Mouse (Mus musculus): ENCODE data around the gene Ninj2. TPM values are rescaled to one million over a fixed set of nuclear protein-coding genes. Genes with fewer than 3 reads are reported as not detected.
A peak's percentile ranks its signal among the peaks of the same experiment; 100 is the strongest.

Gene Ninj2
- total and polyA plus RNA-seq, 3 experiments: 1.1 to 6.5 TPM; not detected in 1

GRCm38 (mm10) chr6:120094091-120094776 is 1.1 kb downstream of the Ninj2 start (continued):
- TF ChIP-seq MAX (IDR thresholded peaks at IDR 0.05; ENCODE audit: low read length): peak; percentile 92
- TF ChIP-seq MAFK (IDR thresholded peaks at IDR 0.05; ENCODE audit: insufficient replicate concordance, low read length): peak; percentile 91
- no peak; the same call in 1 of the 2 replicates for TF ChIP-seq HCFC1 (IDR thresholded peaks at IDR 0.05; ENCODE audit: low read depth, low read length)
- TF ChIP-seq USF2 (conservative IDR thresholded peaks at IDR 0.05; ENCODE audit: low read depth, low read length): no peak
- TF ChIP-seq NELFE (IDR thresholded peaks at IDR 0.05; ENCODE audit: low read depth, low read length): peak; percentile 39; the same call in 1 of the 2 replicates
- 0 out of 2 replicates have a peak, but pooled peaks have one; percentile 27 for TF ChIP-seq KAT2A (IDR thresholded peaks at IDR 0.05; ENCODE audit: insufficient replicate concordance, low read length)

GRCm38 (mm10) chr6:120095096-120095495 is 1.9 kb downstream of the Ninj2 start:
- Histone ChIP-seq H3K36me3 (replicated peaks in 1 of 2; ENCODE audit: control insufficient read depth in 1 of 2, insufficient read depth in 1 of 2, low read length in 1 of 2) (no peaks in the 10 kb centered on the region), H3K9me3 (replicated peaks; ENCODE audit: low read length) (no peaks in the 10 kb centered on the region), H3K27me3 (replicated peaks) (no peaks in the 10 kb centered on the region), H3K27ac (ENCODE audit: insufficient read depth, low read depth) (peak overlapping the region; percentile 92), H3K79me2 (replicated peaks; ENCODE audit: control insufficient read depth, extremely low read depth, insufficient read depth, poor library complexity, severe bottlenecking) (peaks cover 2% of the 10 kb centered on the region; the same call in 1 of the 2 replicates), H3K4me1 (ENCODE audit: control insufficient read depth in 1 of 2, insufficient read depth in 2 of 2) (peaks cover 36 to 87% of the 10 kb centered on the region in 2 experiments), H3K9ac (ENCODE audit: insufficient read depth, low read depth) (peak overlapping the region; percentile 26), H3K4me2 (ENCODE audit: insufficient read depth, low read depth, poor library complexity, severe bottlenecking) (peak overlapping the region; percentile 54), H3K4me3 (replicated peaks in 1 of 3; ENCODE audit: low read depth in 2 of 3, low read length in 2 of 3, poor library complexity in 1 of 3) (no peak overlapping the region)
- TF ChIP-seq PAX5 (IDR thresholded peaks at IDR 0.05; ENCODE audit: low read length): no peak
- peak; percentile 77; the same call in 1 of the 2 replicates for TF ChIP-seq TBP (conservative IDR thresholded peaks at IDR 0.05; ENCODE audit: low read depth, low read length)
- in situ Hi-C loops (cut with MboI; ENCODE audit: low pct_ligation_motif_present, low pct_unique_long_range_greater_than_20kb, low sequenced_read_pairs): no loop called here
- dilution Hi-C loops (cut with MboI; ENCODE audit: extremely low pct_ligation_motif_present, extremely low pct_unique_long_range_greater_than_20kb, low sequenced_read_pairs): no loop called here
- DNase-seq (ENCODE audit: extremely low read depth): no peak

DNA sequence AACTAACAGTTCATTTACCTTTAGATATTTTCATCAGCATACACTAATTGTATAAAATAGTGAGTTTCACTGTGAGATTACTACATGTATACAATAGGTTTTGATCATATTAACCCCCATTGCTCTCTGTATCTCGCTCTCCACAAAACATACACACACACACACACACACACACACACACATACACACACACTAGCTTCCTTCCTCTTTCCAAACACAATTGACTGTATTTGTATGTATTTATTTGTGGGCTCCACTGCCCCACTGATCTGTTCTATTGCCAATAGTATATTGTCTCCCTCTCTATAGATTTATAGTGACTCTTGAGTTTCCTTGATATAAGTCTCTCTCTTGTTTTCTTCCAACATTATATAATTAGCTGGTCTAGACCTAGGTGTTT is 2.4 kb downstream of the Ninj2 start:
- H3K4me2 ChIP-seq (ENCODE audit: insufficient read depth, low read depth, poor library complexity, severe bottlenecking): 0 out of 2 replicates have a peak overlapping the region, but pooled peaks have one; percentile 54
- in situ Hi-C loops (cut with MboI; ENCODE audit: low pct_ligation_motif_present, low pct_unique_long_range_greater_than_20kb, low sequenced_read_pairs) (no loop called here), dilution Hi-C loops (cut with MboI; ENCODE audit: extremely low pct_ligation_motif_present, extremely low pct_unique_long_range_greater_than_20kb, low sequenced_read_pairs) (no loop called here)
- no peak for DNase-seq (ENCODE audit: extremely low read depth)
- H3K36me3 ChIP-seq (replicated peaks in 1 of 2; ENCODE audit: control insufficient read depth in 1 of 2, insufficient read depth in 1 of 2, low read length in 1 of 2): no peaks in the 10 kb centered on the region
- H3K27me3 ChIP-seq (replicated peaks): no peaks in the 10 kb centered on the region
- TF ChIP-seq MXI1 (IDR thresholded peaks at IDR 0.05; ENCODE audit: low read depth, low read length): 0 out of 2 replicates have a peak, but pooled peaks have one; percentile 23
- TF ChIP-seq IRF4 (IDR thresholded peaks at IDR 0.05; ENCODE audit: low read depth, low read length): 0 out of 2 replicates have a peak, but pooled peaks have one; percentile 27
- 0 out of 2 replicates have a peak, but pooled peaks have one; percentile 37 for TF ChIP-seq UBTF (IDR thresholded peaks at IDR 0.05; ENCODE audit: low read depth, low read length)
- no peak for TF ChIP-seq MYC (IDR thresholded peaks at IDR 0.05; ENCODE audit: low read depth, low read length)
- H3K27ac ChIP-seq (ENCODE audit: insufficient read depth, low read depth): peak overlapping the region; percentile 92; the same call in 1 of the 2 replicates
- no peak overlapping the region; the same call in 1 of the 2 replicates for H3K9ac ChIP-seq (ENCODE audit: insufficient read depth, low read depth)
- peaks cover 2% of the 10 kb centered on the region; the same call in 1 of the 2 replicates for H3K79me2 ChIP-seq (replicated peaks; ENCODE audit: control insufficient read depth, extremely low read depth, insufficient read depth, poor library complexity, severe bottlenecking)
- H3K4me1 ChIP-seq (ENCODE audit: control insufficient read depth in 1 of 2, insufficient read depth in 2 of 2): peaks cover 36 to 89% of the 10 kb centered on the region in 2 experiments
- no peaks in the 10 kb centered on the region for H3K9me3 ChIP-seq (replicated peaks; ENCODE audit: low read length)
- no peak overlapping the region for H3K4me3 ChIP-seq (replicated peaks in 1 of 3; ENCODE audit: low read depth in 2 of 3, low read length in 2 of 3, poor library complexity in 1 of 3)
